Mouse (Mus musculus): ENCODE measurements around the gene Gm8126. TPM values are rescaled to one million over a fixed set of nuclear protein-coding genes. Genes with fewer than 3 reads are reported as not detected.
"Not testable (repeated sequence)": the region's sequence is repeated elsewhere in the genome, so short reads cannot be mapped to it uniquely, and the experiment has no call there.

Gene Gm8126
- polyA plus RNA-seq, 1 experiment from 2014 or later = not detected

DNA sequence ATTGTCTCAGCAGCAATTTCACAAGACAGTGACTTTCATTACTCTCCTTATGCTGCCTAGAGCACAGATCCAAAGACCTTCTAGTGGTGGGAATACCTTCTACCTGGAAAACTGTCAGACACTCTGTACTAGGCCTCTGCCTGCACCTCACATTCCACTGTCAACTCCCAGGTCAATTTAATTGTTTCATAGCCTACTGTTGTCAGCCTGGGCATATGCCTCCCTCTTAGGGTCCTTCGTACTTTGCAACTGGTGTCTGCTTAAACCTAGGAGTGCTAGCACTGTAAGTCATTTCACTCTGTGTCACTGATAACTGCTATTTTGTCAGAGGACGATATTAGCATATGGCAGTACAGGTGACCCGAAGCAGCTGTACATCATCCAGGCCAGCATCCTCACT, 10.8 kb downstream of the Gm8126 start:
- not testable (repeated sequence) for ATAC-seq (ENCODE audit: low FRiP score); H3K4me1 ChIP-seq (replicated peaks; ENCODE audit: control insufficient read depth, insufficient read depth, low read length); H3K4me2 ChIP-seq (replicated peaks; ENCODE audit: low read depth, low read length); H3K27me3 ChIP-seq (ENCODE audit: control insufficient read depth, insufficient read depth, low read length); H3K27ac ChIP-seq (ENCODE audit: low read depth, low read length); H3K9ac ChIP-seq (ENCODE audit: low read depth, low read length); H3K36me3 ChIP-seq (ENCODE audit: control insufficient read depth, insufficient read depth, low read length); H3K9me3 ChIP-seq (ENCODE audit: control insufficient read depth, low read length); DNase-seq (ENCODE audit: low spot score); H3K4me3 ChIP-seq (ENCODE audit: low read depth, low read length)
- WGBS = 85% methylated on average over 2 of the region's 3 CpGs

DNA sequence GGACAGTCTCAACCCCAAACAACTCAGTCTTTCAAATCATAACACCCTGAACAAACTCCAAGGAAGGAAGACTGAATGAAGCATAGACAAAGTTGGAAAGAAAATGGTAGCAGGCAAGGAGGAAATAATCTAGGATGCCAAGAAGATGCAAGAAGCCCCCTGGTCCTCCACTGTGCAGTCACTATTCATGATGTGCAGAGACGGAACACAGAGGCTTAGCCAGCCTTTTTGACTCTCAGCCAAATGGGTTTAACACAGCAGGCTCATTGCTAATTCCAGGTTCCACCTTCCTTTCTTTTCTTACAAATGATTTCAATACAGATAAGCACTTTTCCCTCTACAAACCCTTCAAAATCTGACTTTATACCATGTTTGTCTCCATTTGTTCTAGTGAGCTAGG, 14.7 kb downstream of the Gm8126 start:
- not testable (repeated sequence) for H3K4me3 ChIP-seq (ENCODE audit: low read depth, low read length); DNase-seq (ENCODE audit: low spot score); H3K4me2 ChIP-seq (replicated peaks; ENCODE audit: low read depth, low read length); H3K27ac ChIP-seq (ENCODE audit: low read depth, low read length); H3K9ac ChIP-seq (ENCODE audit: low read depth, low read length); H3K9me3 ChIP-seq (ENCODE audit: control insufficient read depth, low read length); H3K27me3 ChIP-seq (ENCODE audit: control insufficient read depth, insufficient read depth, low read length); H3K4me1 ChIP-seq (replicated peaks; ENCODE audit: control insufficient read depth, insufficient read depth, low read length); H3K36me3 ChIP-seq (ENCODE audit: control insufficient read depth, insufficient read depth, low read length); ATAC-seq (ENCODE audit: low FRiP score)
- 91% methylated on average over 1 of the region's 1 CpGs for WGBS

DNA sequence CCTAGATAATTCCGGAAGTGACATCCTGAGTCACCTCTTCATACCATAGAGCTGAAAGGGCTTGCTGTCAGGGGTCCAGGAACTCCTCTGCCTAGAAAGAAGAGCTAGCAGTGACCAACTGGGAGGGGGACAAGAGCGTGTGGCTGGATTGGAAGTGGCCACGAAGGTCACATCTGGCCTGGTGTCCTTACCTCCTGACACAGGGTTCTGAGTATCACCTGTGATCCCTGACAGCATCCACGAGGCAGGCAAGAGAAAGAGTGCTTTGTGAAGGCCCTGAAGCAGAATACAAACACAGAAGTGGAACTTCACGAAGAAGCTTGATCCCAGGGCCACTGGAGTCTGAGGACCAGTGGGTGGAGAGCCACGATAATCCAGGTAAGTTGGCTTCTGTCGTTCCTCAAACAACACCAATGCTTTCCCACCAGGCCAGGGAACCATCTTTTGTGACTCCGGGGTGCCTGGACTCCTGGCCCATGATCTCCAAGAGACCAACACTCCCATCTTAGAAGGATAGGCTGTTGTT, 16.6 kb downstream of the Gm8126 start, which contains the start of gene Gm9732:
Gm9732 (plus strand) TSS at position 51 of the 526 bp plus-strand sequence.
- H3K4me2 ChIP-seq (replicated peaks; ENCODE audit: low read depth, low read length); DNase-seq (ENCODE audit: low spot score); H3K27ac ChIP-seq (ENCODE audit: low read depth, low read length); H3K9ac ChIP-seq (ENCODE audit: low read depth, low read length); H3K36me3 ChIP-seq (ENCODE audit: control insufficient read depth, insufficient read depth, low read length); H3K9me3 ChIP-seq (ENCODE audit: control insufficient read depth, low read length); H3K27me3 ChIP-seq (ENCODE audit: control insufficient read depth, insufficient read depth, low read length); H3K4me1 ChIP-seq (replicated peaks; ENCODE audit: control insufficient read depth, insufficient read depth, low read length); H3K4me3 ChIP-seq (ENCODE audit: low read depth, low read length); ATAC-seq (ENCODE audit: low FRiP score): not testable (repeated sequence)
- 83% methylated on average over 8 of the region's 8 CpGs for WGBS

DNA sequence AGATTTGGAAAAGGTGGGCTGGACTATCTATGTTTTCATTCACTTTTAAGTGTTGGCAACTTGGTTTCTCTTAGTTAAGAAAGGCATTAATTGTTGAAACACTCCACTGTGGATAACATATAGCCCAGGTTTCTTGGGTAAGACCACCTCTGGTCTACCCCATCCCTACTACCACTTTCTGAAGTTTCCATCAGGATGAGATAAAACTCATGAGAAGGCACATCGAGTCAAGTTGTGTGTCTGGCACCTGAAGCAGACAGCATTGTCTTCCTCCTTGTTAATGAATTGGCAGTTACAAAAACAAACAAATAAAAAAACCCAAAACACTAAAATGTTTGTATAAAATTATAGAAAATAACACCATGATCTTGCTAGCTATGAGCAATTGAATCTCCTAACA, 17.3 kb downstream of the Gm8126 start:
- not testable (repeated sequence) for H3K9ac ChIP-seq (ENCODE audit: low read depth, low read length); H3K27me3 ChIP-seq (ENCODE audit: control insufficient read depth, insufficient read depth, low read length); ATAC-seq (ENCODE audit: low FRiP score); DNase-seq (ENCODE audit: low spot score); H3K4me2 ChIP-seq (replicated peaks; ENCODE audit: low read depth, low read length); H3K36me3 ChIP-seq (ENCODE audit: control insufficient read depth, insufficient read depth, low read length); H3K4me3 ChIP-seq (ENCODE audit: low read depth, low read length); H3K27ac ChIP-seq (ENCODE audit: low read depth, low read length); H3K9me3 ChIP-seq (ENCODE audit: control insufficient read depth, low read length); H3K4me1 ChIP-seq (replicated peaks; ENCODE audit: control insufficient read depth, insufficient read depth, low read length)
- WGBS = 92% methylated on average over 1 of the region's 1 CpGs

DNA sequence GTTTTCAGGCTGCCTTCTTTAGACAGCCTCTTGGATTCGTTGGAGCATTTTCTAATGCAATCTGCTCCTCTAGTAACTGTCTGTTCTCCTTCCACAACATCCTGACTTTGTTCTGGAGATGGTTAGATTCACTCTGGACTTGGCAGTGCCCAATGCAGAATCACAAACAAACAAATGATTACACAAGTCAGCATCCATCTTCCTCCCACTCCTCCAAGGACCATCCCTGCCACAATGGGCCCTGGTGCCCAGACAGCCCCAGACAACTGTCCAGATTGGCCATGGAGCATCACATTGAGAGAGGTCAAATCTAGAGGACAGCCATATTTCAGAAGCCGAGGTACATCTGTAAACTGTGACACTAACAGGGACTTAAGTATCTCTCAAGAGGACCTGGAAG, 19.0 kb downstream of the Gm8126 start:
- H3K4me1 ChIP-seq (replicated peaks; ENCODE audit: control insufficient read depth, insufficient read depth, low read length); H3K9me3 ChIP-seq (ENCODE audit: control insufficient read depth, low read length); H3K27ac ChIP-seq (ENCODE audit: low read depth, low read length); DNase-seq (ENCODE audit: low spot score); H3K36me3 ChIP-seq (ENCODE audit: control insufficient read depth, insufficient read depth, low read length); H3K4me3 ChIP-seq (ENCODE audit: low read depth, low read length); ATAC-seq (ENCODE audit: low FRiP score); H3K9ac ChIP-seq (ENCODE audit: low read depth, low read length); H3K27me3 ChIP-seq (ENCODE audit: control insufficient read depth, insufficient read depth, low read length); H3K4me2 ChIP-seq (replicated peaks; ENCODE audit: low read depth, low read length): not testable (repeated sequence)
- WGBS = 71% methylated on average over 2 of the region's 2 CpGs

DNA sequence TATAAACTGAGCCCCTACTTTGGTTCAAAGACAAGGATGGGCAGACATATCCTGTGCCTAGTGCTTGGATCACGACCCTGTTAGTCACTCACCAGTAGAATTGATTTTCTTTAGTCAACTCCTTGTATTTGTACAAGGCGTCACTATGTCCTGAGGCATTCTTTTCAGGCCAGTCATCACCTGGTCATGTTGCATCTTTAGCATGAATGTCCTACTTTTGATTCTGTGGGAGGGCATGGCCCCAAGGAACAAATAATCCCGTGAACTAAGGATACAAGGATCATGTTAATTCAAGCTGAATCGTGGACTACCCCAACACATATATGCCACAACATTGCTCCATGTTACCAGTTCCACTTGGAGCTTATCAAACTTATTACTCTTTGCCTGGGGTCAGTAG, 19.7 kb downstream of the Gm8126 start:
- not testable (repeated sequence) for H3K4me2 ChIP-seq (replicated peaks; ENCODE audit: low read depth, low read length); H3K27me3 ChIP-seq (ENCODE audit: control insufficient read depth, insufficient read depth, low read length); H3K4me1 ChIP-seq (replicated peaks; ENCODE audit: control insufficient read depth, insufficient read depth, low read length); H3K36me3 ChIP-seq (ENCODE audit: control insufficient read depth, insufficient read depth, low read length); H3K4me3 ChIP-seq (ENCODE audit: low read depth, low read length); ATAC-seq (ENCODE audit: low FRiP score); DNase-seq (ENCODE audit: low spot score); H3K9ac ChIP-seq (ENCODE audit: low read depth, low read length); H3K27ac ChIP-seq (ENCODE audit: low read depth, low read length); H3K9me3 ChIP-seq (ENCODE audit: control insufficient read depth, low read length)
- WGBS = 74% methylated on average over 4 of the region's 4 CpGs

DNA sequence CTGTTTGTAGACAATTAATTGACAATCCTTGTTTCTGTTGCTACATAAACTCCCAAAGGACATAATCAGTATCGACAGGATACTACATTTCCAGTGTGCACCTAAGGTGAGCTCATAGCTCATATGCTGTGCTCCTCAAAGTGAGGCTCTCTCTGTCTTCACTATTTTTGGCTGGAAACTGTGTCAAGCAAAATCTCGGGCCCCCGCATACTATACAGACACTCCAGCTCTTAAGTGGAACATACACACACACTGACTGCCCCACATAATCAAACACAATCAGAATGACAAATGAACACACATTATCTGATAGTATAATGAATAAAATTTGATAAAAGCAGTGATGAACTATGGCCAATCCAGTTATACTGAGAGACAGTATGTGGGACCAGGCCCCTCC, 20.2 kb downstream of the Gm8126 start:
- H3K36me3 ChIP-seq (ENCODE audit: control insufficient read depth, insufficient read depth, low read length); ATAC-seq (ENCODE audit: low FRiP score); H3K4me3 ChIP-seq (ENCODE audit: low read depth, low read length); H3K9me3 ChIP-seq (ENCODE audit: control insufficient read depth, low read length); H3K27me3 ChIP-seq (ENCODE audit: control insufficient read depth, insufficient read depth, low read length); H3K4me1 ChIP-seq (replicated peaks; ENCODE audit: control insufficient read depth, insufficient read depth, low read length); DNase-seq (ENCODE audit: low spot score); H3K9ac ChIP-seq (ENCODE audit: low read depth, low read length); H3K27ac ChIP-seq (ENCODE audit: low read depth, low read length); H3K4me2 ChIP-seq (replicated peaks; ENCODE audit: low read depth, low read length): not testable (repeated sequence)
- WGBS = 83% methylated on average over 3 of the region's 3 CpGs

DNA sequence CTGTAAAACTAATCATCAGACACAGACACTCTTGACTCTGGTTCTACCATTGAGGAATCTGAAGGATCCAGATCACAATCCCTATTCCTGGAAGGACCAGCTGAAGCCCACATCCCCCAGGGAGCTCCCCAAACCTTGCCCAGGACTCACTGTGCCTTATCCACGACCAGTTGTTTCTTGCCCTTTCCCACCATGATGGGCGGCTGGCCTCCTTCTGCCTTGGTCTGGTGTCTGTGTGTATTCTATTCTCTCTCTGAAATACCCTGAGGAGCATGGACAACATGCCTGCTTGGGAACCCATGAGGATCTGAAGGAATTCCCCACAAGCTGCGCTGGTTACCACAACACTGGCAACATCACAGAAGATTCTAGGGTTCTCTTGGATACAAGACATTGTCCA, 35.1 kb downstream of the Gm8126 start, which contains the start of gene Gm8127:
Gm8127 (minus strand) TSS at position 330 of the 400 bp plus-strand sequence.
- H3K27ac ChIP-seq (ENCODE audit: low read depth, low read length); H3K4me1 ChIP-seq (replicated peaks; ENCODE audit: control insufficient read depth, insufficient read depth, low read length); DNase-seq (ENCODE audit: low spot score); H3K36me3 ChIP-seq (ENCODE audit: control insufficient read depth, insufficient read depth, low read length); H3K9me3 ChIP-seq (ENCODE audit: control insufficient read depth, low read length); H3K4me2 ChIP-seq (replicated peaks; ENCODE audit: low read depth, low read length); H3K9ac ChIP-seq (ENCODE audit: low read depth, low read length); ATAC-seq (ENCODE audit: low FRiP score); H3K27me3 ChIP-seq (ENCODE audit: control insufficient read depth, insufficient read depth, low read length); H3K4me3 ChIP-seq (ENCODE audit: low read depth, low read length): not testable (repeated sequence)
- WGBS = 84% methylated on average over 3 of the region's 3 CpGs

Data from hindbrain, embryonic 11.5 days (tissue).